Mouse (Mus musculus) forelimb bud, embryonic 11.5 days (tissue): ENCODE measurements at regions not wholly inside any gene's neighbourhood (a gene's known extent, or its start where the extent isn't known, plus 50 kb on each side); places are given as distances from the start of the nearest gene placed in this dataset.
"Not testable (repeated sequence)": the region's sequence is repeated elsewhere in the genome, so short reads cannot be mapped to it uniquely, and the experiment has no call there.

Experiments
- DNase-seq: peaks from one replicate; pipeline ENCODE4 v3.0.0-alpha.2; 2012; ENCODE audit warnings: low read depth, low spot score

GRCm38 (mm10) chr15:14253602-14254301, 1080.3 kb upstream of the Cdh6 start:
- no peak for DNase-seq

- DNase-seq, result no peak
Observed at GRCm38 (mm10) chr15:14251773-14252172, 1078.3 kb upstream of the Cdh6 start.

DNA sequence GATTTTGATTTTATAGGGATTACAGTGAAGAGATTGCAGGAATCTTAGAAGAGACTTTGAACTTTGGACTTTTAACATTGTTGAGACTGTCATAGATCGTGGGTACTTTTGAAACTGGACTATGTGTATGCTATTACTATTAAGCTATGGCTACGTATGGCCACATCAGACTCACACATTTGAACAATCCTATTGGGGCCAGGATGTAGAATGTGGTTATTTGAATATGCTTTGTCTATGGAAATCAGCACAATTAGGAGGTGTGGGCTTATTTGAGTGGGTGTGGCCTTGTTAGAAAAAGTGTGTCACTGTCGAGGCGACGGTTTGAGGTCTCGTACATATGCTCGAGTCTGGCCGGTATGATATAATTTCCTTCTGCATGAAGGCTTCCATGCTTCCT, 1041.8 kb upstream of the Cdh6 start:
- DNase-seq, result no peak

DNA sequence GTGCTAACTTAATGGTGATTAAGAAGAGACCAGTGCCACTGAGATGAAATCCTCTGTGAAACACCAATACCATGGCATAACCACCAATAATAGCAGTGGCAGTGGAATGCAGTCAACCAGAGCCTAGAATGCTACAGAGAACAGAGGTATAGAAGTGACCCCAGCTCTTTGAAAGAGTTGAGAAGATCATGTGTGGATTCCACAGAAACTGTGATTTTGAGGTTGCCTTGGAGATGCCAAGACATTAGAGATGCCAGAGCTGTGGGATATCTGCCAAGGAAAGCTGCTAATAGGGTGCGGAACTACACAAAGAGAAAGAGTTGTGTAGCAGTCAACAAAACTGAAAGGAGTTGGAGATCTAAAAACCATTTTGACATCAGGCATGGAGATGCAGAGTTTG, 1041.3 kb upstream of the Cdh6 start:
- no peak for DNase-seq

DNA sequence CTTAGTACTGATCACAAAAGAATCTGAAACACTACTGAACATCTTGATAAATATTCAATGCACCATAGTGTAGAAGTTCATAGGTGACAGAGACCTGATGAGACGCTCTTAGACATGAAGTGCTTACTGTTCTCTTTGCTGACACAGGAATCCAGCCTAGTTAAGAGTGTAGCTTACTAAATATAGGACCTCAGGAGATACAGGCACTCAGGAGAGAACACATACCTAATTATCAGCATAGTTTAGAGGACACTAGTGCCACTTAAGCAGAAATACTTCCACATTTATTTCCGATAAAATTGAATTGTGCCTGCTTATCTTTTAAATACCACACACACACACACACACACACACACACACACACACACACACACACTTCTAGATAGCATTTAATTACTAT, 1004.0 kb upstream of the Cdh6 start:
- no peak for DNase-seq

- no peak for DNase-seq
Observed at GRCm38 (mm10) chr15:14137402-14137801, 963.9 kb upstream of the Cdh6 start.

DNA sequence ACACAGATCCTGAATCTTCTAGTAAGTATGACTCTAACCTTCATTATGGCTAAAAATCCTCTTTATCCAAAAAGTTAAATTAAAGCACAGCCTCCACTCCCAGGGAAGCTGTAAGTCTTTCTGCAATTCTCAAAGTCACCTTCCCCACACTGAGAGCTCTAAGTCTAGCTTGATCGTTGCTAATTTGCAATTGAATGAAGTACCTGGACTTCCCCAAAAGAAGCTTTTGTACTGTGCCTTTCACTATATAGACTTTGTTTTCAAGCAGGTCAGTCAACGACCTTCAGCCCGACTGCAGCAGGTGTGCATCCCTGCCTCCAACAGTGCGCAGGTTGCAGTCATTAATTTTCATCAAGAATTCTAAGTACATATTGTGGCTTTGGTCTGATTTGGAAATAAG, 950.4 kb upstream of the Cdh6 start:
- DNase-seq, result no peak

- DNase-seq, result not testable (repeated sequence)
Observed at GRCm38 (mm10) chr15:14118321-14118720, 944.8 kb upstream of the Cdh6 start.

- DNase-seq, result peak; percentile 48
Observed at GRCm38 (mm10) chr15:14101757-14102156, 928.3 kb upstream of the Cdh6 start.

- peak; percentile 12 for DNase-seq
Observed at GRCm38 (mm10) chr15:14051872-14052271, 878.4 kb upstream of the Cdh6 start.
